Mouse (Mus musculus) c-Kit-positive CD71-positive TER-119-negative erythroid progenitor cells, embryonic 14.5 days (primary cell): ENCODE data around the gene Cfap44.

ENCODE experiments used
- DNase-seq: peaks from one replicate; pipeline ENCODE4 v3.0.0-alpha.2; 2013; ENCODE audit warnings: low read depth

Cfap44 gene

GRCm38 (mm10) chr16:44530829-44531228 lies 136.2 kb downstream of the Cfap44 start:
- no peak for DNase-seq

- no peak for DNase-seq
These were observed 136.7 kb downstream of the Cfap44 start for GRCm38 (mm10) chr16:44531239-44531797.
